Mouse (Mus musculus): ENCODE data around the gene Orai2. TPM values are rescaled to one million over a fixed set of nuclear protein-coding genes. Genes with fewer than 3 reads are reported as not detected.

Gene Orai2
- total and polyA plus RNA-seq, 3 experiments, result 43.4 to 53.1 (median 50.2) TPM

DNA sequence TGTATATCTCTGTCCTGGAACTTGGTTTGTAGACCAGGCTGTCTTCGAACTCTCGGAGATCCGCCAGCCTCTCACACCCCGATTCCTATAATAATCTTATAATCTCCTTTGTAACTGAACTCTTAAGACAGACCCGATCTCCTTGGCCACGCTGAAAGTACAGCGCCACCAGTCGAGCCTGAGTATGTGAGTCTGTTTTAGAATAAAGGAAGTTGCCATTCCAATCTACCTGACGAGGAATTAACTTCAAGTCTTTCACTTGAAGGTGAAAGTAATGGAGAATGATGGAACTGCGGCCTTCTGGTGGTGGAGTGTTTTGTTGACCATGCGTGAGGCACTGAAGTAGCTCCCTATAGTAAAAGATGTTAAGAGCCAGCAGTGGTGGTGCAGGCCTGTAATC, 29.0 kb upstream of the Orai2 start:
- H3K36me3 ChIP-seq (replicated peaks), result peaks cover 40% of the 10 kb centered on the region
- DNase-seq (ENCODE audit: low spot score) (no peak), ATAC-seq (ENCODE audit: extremely low read depth, insufficient number of reproducible peaks, low FRiP score, poor library complexity, severe bottlenecking) (no peak)
- peak overlapping the region; percentile 24; the same call in 1 of the 2 replicates for H3K4me3 ChIP-seq (ENCODE audit: low read depth, low read length)
- peaks cover 21% of the 10 kb centered on the region for H3K4me1 ChIP-seq (ENCODE audit: insufficient read depth, low read depth, low read length)
- no peaks in the 10 kb centered on the region for H3K9me3 ChIP-seq (replicated peaks)
- no peak for TF ChIP-seq GATA2 (IDR thresholded peaks at IDR 0.05; ENCODE audit: borderline replicate concordance, low read depth, low read length)
- TF ChIP-seq CTCF (IDR thresholded peaks at IDR 0.05; ENCODE audit: low read depth, low read length), result no peak
- TF ChIP-seq POLR2AphosphoS5 (IDR thresholded peaks at IDR 0.05; ENCODE audit: insufficient replicate concordance, low read depth, low read length), result no peak
- no peak for TF ChIP-seq TAL1 (conservative IDR thresholded peaks at IDR 0.05; ENCODE audit: low read depth, low read length)
- TF ChIP-seq GATA1 (IDR thresholded peaks at IDR 0.05; ENCODE audit: borderline replicate concordance, low read length), result no peak
- no peaks in the 10 kb centered on the region for H3K27me3 ChIP-seq (ENCODE audit: insufficient read depth, low read length)

DNA sequence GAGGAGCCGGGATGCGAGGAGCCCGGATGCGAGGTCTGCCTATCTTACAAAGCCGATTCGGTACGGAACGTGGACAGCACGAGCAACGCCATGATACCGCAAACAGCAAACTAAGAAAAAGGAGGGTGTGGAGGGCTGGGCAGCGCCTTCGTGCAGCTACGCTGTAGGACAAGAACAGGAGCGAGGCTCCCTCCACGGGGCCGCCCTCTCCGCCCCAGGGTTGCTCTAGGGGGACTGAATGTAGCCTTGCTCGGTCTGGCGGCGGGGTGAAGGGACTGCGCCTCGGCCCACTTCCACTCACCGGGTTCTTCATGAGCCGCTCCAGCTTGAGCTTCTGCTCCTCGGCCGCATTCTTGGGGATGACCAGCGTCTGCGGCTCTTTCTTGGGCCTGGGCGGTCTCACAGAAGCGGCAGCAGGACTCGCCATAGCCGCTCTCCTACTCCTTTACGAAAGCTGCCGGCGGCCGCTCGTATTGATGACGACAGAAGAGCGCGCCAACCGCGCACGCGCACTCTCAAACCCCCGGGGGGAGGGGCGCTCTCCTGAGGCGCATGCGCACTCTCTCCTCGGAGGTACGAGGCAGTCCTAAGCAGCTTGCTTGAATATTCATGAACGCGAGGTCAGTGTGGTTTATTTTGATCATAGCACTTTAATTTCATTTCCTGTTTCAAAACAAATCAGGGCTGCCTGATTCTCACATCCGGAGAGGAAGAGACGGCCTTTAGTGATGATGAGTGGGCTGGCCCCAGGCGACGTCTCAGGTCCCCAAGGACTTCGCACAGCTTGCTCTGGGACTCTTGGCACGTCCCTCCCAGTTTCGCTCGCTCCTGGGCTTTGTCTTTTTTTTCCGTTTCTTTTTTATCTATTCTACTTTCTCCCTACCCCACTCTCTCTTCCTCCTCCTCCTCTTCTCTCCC, 28.2 kb upstream of the Orai2 start, which contains the start of gene Prkrip1:
Prkrip1 (minus strand) TSS at position 490 of the 918 bp plus-strand sequence.
- Histone ChIP-seq H3K36me3 (replicated peaks) (peaks cover 48% of the 10 kb centered on the region), H3K4me3 (ENCODE audit: low read depth, low read length) (peak within 1 kb of the TSS; percentile 92), H3K4me1 (ENCODE audit: insufficient read depth, low read depth, low read length) (peaks cover 25% of the 10 kb centered on the region), H3K27me3 (ENCODE audit: insufficient read depth, low read length) (no peaks in the 10 kb centered on the region), H3K9me3 (replicated peaks) (no peaks in the 10 kb centered on the region)
- no peak for TF ChIP-seq GATA2 (IDR thresholded peaks at IDR 0.05; ENCODE audit: borderline replicate concordance, low read depth, low read length)
- TF ChIP-seq CTCF (IDR thresholded peaks at IDR 0.05; ENCODE audit: low read depth, low read length), result no peak
- DNase-seq (ENCODE audit: low spot score) (peak; percentile 63), ATAC-seq (ENCODE audit: extremely low read depth, insufficient number of reproducible peaks, low FRiP score, poor library complexity, severe bottlenecking) (peak; percentile 64)

GRCm38 (mm10) chr5:136191870-136192269, 21.4 kb upstream of the Orai2 start:
- TF ChIP-seq GATA1 (IDR thresholded peaks at IDR 0.05; ENCODE audit: borderline replicate concordance, low read length) (no peak), GATA2 (IDR thresholded peaks at IDR 0.05; ENCODE audit: borderline replicate concordance, low read depth, low read length) (no peak), CTCF (IDR thresholded peaks at IDR 0.05; ENCODE audit: low read depth, low read length) (no peak), POLR2AphosphoS5 (IDR thresholded peaks at IDR 0.05; ENCODE audit: insufficient replicate concordance, low read depth, low read length) (no peak), TAL1 (conservative IDR thresholded peaks at IDR 0.05; ENCODE audit: low read depth, low read length) (no peak)
- no peaks in the 10 kb centered on the region for H3K27me3 ChIP-seq (ENCODE audit: insufficient read depth, low read length)
- peaks cover 96% of the 10 kb centered on the region for H3K36me3 ChIP-seq (replicated peaks)
- no peak for DNase-seq (ENCODE audit: low spot score)
- H3K4me3 ChIP-seq (ENCODE audit: low read depth, low read length), result no peak overlapping the region
- peaks cover 24% of the 10 kb centered on the region for H3K4me1 ChIP-seq (ENCODE audit: insufficient read depth, low read depth, low read length)
- no peak for ATAC-seq (ENCODE audit: extremely low read depth, insufficient number of reproducible peaks, low FRiP score, poor library complexity, severe bottlenecking)
- H3K9me3 ChIP-seq (replicated peaks), result no peaks in the 10 kb centered on the region

DNA sequence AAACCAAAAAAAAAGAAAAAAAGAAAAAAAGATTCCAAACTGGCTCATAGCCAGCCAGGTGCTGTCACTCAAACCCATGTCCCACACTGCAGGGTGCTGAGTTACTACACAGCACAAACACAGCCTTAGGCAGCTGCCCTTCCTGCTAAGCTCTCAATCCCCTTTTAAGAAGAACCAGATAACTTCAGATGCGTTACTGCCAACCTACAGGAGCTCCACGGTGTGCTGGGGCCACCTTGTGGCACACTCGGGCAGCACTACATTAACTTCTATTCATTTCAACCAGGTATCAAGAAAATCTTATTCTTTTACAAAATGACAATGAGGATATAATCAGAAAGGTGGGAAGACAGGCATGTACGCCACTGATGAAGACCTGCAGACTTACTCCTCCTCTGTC, 16.2 kb upstream of the Orai2 start:
- DNase-seq (ENCODE audit: low spot score), result no peak
- peaks cover 93% of the 10 kb centered on the region for H3K36me3 ChIP-seq (replicated peaks)

GRCm38 (mm10) chr5:136183766-136184165, 13.3 kb upstream of the Orai2 start:
- TF ChIP-seq TAL1 (conservative IDR thresholded peaks at IDR 0.05; ENCODE audit: low read depth, low read length) (no peak), POLR2AphosphoS5 (IDR thresholded peaks at IDR 0.05; ENCODE audit: insufficient replicate concordance, low read depth, low read length) (no peak), GATA1 (IDR thresholded peaks at IDR 0.05; ENCODE audit: borderline replicate concordance, low read length) (no peak), GATA2 (IDR thresholded peaks at IDR 0.05; ENCODE audit: borderline replicate concordance, low read depth, low read length) (no peak), CTCF (IDR thresholded peaks at IDR 0.05; ENCODE audit: low read depth, low read length) (no peak)
- Histone ChIP-seq H3K4me1 (ENCODE audit: insufficient read depth, low read depth, low read length) (peaks cover 69% of the 10 kb centered on the region), H3K27me3 (ENCODE audit: insufficient read depth, low read length) (no peaks in the 10 kb centered on the region), H3K9me3 (replicated peaks) (no peaks in the 10 kb centered on the region), H3K36me3 (replicated peaks) (peaks cover 94% of the 10 kb centered on the region), H3K4me3 (ENCODE audit: low read depth, low read length) (peak overlapping the region; percentile 5; the same call in 1 of the 2 replicates)
- ATAC-seq (ENCODE audit: extremely low read depth, insufficient number of reproducible peaks, low FRiP score, poor library complexity, severe bottlenecking) (no peak), DNase-seq (ENCODE audit: low spot score) (no peak)

More for the DNA sequence above, 16.2 kb upstream of the Orai2 start:
- Histone ChIP-seq H3K4me3 (ENCODE audit: low read depth, low read length) (no peak overlapping the region), H3K4me1 (ENCODE audit: insufficient read depth, low read depth, low read length) (peaks cover 47% of the 10 kb centered on the region), H3K9me3 (replicated peaks) (no peaks in the 10 kb centered on the region), H3K27me3 (ENCODE audit: insufficient read depth, low read length) (no peaks in the 10 kb centered on the region)
- ATAC-seq (ENCODE audit: extremely low read depth, insufficient number of reproducible peaks, low FRiP score, poor library complexity, severe bottlenecking), result no peak
- TF ChIP-seq TAL1 (conservative IDR thresholded peaks at IDR 0.05; ENCODE audit: low read depth, low read length), result no peak
- TF ChIP-seq CTCF (IDR thresholded peaks at IDR 0.05; ENCODE audit: low read depth, low read length), result peak; percentile 64
- TF ChIP-seq POLR2AphosphoS5 (IDR thresholded peaks at IDR 0.05; ENCODE audit: insufficient replicate concordance, low read depth, low read length), result no peak

- peak; percentile 60 for DNase-seq (ENCODE audit: low spot score)
- peak; percentile 72 for ATAC-seq (ENCODE audit: extremely low read depth, insufficient number of reproducible peaks, low FRiP score, poor library complexity, severe bottlenecking)
These were observed 12.3 kb upstream of the Orai2 start for GRCm38 (mm10) chr5:136182830-136183229.

More at GRCm38 (mm10) chr5:136182830-136183229, 12.3 kb upstream of the Orai2 start:
- no peak overlapping the region; the same call in 1 of the 2 replicates for H3K4me3 ChIP-seq (ENCODE audit: low read depth, low read length)
- TF ChIP-seq GATA2 (IDR thresholded peaks at IDR 0.05; ENCODE audit: borderline replicate concordance, low read depth, low read length) (no peak), TAL1 (conservative IDR thresholded peaks at IDR 0.05; ENCODE audit: low read depth, low read length) (peak; percentile 90)
- no peaks in the 10 kb centered on the region for H3K9me3 ChIP-seq (replicated peaks)
- H3K27me3 ChIP-seq (ENCODE audit: insufficient read depth, low read length), result no peaks in the 10 kb centered on the region
- peaks cover 94% of the 10 kb centered on the region for H3K36me3 ChIP-seq (replicated peaks)
- H3K4me1 ChIP-seq (ENCODE audit: insufficient read depth, low read depth, low read length), result peaks cover 69% of the 10 kb centered on the region

All from G1E (cell line).